Mouse (Mus musculus): ENCODE measurements at regions not wholly inside any gene's neighbourhood (a gene's known extent, or its start where the extent isn't known, plus 50 kb on each side); places are given as distances from the start of the nearest gene placed in this dataset.
"Not testable (repeated sequence)": the region's sequence is repeated elsewhere in the genome, so short reads cannot be mapped to it uniquely, and the experiment has no call there.

DNA sequence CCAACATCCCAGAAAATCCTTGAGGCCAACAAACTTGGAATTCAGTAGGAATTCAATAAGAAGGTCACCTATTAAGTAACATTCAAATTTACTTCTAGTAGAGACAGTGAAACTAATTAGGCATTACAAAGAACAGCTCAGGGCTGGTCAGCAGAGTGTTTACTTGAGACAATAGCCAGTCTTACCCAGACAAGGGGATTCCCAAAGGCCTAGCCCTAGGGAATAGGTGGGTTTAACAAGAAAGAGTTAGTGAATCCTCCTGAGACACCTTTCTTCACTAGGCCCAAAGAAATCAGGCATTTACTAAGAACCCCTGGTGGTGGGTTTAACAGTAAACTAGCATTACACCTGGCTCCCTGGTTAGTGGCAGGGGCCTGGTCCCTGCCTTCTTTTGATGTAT, 597.7 kb upstream of the Cdh9 start:
- H3K4me2 ChIP-seq (ENCODE audit: low read depth, low read length) = no peak overlapping the region
- TF ChIP-seq CTCF (IDR thresholded peaks at IDR 0.05; ENCODE audit: low read depth) (no peak), EP300 (IDR thresholded peaks at IDR 0.05; ENCODE audit: low read depth) (no peak)
- H3K4me3 ChIP-seq (ENCODE audit: low read depth, low read length) = no peak overlapping the region
- H3K27ac ChIP-seq (ENCODE audit: low read depth) = no peak overlapping the region
- no peak for ATAC-seq
- no peaks in the 10 kb centered on the region for H3K27me3 ChIP-seq (ENCODE audit: insufficient read depth, low read length)
- no peaks in the 10 kb centered on the region for H3K36me3 ChIP-seq (replicated peaks; ENCODE audit: insufficient read depth, low read length)
- H3K9me3 ChIP-seq (ENCODE audit: low read length) = no peaks in the 10 kb centered on the region
- no peak overlapping the region for H3K9ac ChIP-seq (replicated peaks)
- DNase-seq = no peak
- H3K4me1 ChIP-seq (ENCODE audit: insufficient read depth) = no peaks in the 10 kb centered on the region

DNA sequence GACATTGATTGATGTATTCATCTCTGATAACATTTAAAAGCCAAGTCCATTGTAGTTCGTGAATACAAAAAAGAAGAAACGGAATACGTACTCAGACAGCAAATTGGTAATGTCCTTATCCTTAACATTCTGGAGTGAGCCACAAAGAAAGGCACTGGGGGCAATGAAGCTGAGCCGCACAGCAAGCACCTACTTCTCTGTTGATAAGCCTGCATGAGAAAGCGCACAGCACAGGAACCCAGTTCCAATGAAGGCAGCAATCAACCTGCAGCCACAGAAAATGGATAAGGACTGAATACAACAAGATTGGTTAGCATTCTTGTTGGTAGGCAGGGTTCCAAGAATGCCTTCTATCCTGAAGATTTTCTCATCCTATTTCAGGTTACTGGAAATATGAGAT, 570.4 kb upstream of the Cdh9 start:
- H3K27ac ChIP-seq (ENCODE audit: low read depth) = no peak overlapping the region
- H3K9ac ChIP-seq (replicated peaks) = no peak overlapping the region
- TF ChIP-seq CTCF (IDR thresholded peaks at IDR 0.05; ENCODE audit: low read depth) (no peak), EP300 (IDR thresholded peaks at IDR 0.05; ENCODE audit: low read depth) (no peak)
- no peaks in the 10 kb centered on the region for H3K9me3 ChIP-seq (ENCODE audit: low read length)
- no peaks in the 10 kb centered on the region for H3K36me3 ChIP-seq (replicated peaks; ENCODE audit: insufficient read depth, low read length)
- H3K4me3 ChIP-seq (ENCODE audit: low read depth, low read length) = no peak overlapping the region
- no peak for DNase-seq
- WGBS (ENCODE audit: insufficient replicate concordance) = 66% methylated on average over 5 of the region's 5 CpGs
- no peaks in the 10 kb centered on the region for H3K27me3 ChIP-seq (ENCODE audit: insufficient read depth, low read length)
- ATAC-seq = no peak
- no peak overlapping the region for H3K4me2 ChIP-seq (ENCODE audit: low read depth, low read length)
- no peaks in the 10 kb centered on the region for H3K4me1 ChIP-seq (ENCODE audit: insufficient read depth)

DNA sequence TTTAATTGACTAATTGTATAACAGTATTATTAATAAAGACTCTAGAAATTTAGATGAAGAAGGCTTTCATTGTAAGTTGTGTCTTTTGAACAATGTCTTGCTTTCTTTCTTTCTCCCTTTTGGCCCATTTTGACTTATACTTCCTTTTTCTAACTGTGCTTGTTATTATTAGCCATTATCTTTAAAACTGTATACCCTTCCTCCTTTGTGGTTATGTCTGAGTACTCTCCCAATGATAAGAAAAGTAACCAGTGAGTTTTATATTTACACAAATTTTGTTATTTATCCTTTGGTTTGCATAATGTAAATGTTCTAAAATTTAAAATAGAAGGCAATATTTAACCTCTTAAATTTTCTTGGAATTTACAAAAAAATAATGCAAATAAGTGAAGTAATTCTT, 564.6 kb upstream of the Cdh9 start:
- H3K9me3 ChIP-seq (ENCODE audit: low read length) = no peaks in the 10 kb centered on the region
- no peaks in the 10 kb centered on the region for H3K27me3 ChIP-seq (ENCODE audit: insufficient read depth, low read length)
- H3K27ac ChIP-seq (ENCODE audit: low read depth) = no peak overlapping the region
- no peak overlapping the region for H3K9ac ChIP-seq (replicated peaks)
- no peaks in the 10 kb centered on the region for H3K36me3 ChIP-seq (replicated peaks; ENCODE audit: insufficient read depth, low read length)
- no peak for TF ChIP-seq EP300 (IDR thresholded peaks at IDR 0.05; ENCODE audit: low read depth)
- TF ChIP-seq CTCF (IDR thresholded peaks at IDR 0.05; ENCODE audit: low read depth) = no peak
- H3K4me1 ChIP-seq (ENCODE audit: insufficient read depth) = no peaks in the 10 kb centered on the region
- H3K4me3 ChIP-seq (ENCODE audit: low read depth, low read length) = no peak overlapping the region
- no peak for ATAC-seq
- H3K4me2 ChIP-seq (ENCODE audit: low read depth, low read length) = no peak overlapping the region
- DNase-seq = no peak

DNA sequence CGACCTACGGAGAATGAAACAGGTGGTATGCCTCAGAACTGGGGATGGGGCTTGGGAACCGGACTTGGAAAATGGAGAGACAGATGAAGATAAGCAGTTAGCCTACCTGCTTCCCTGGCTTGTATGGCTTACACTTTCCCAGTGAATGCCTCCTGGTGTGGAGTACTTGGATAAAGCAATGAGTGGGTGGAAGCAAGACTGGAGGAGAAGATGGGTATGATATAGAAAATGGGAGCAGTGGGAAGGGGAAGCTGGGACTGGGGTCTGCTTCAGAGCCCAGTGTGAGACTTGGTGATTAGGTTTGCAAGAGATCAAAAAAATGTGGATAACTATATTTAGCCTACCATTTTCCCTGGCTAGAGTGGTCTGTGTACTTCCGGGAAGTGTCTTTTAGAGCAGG, 515.2 kb upstream of the Cdh9 start:
- 86% methylated on average over 4 of the region's 4 CpGs for WGBS (ENCODE audit: insufficient replicate concordance)
- H3K27ac ChIP-seq (ENCODE audit: low read depth) = no peak overlapping the region
- ATAC-seq (no peak), DNase-seq (no peak)
- H3K4me2 ChIP-seq (ENCODE audit: low read depth, low read length) = no peak overlapping the region
- no peak overlapping the region for H3K4me3 ChIP-seq (ENCODE audit: low read depth, low read length)
- H3K4me1 ChIP-seq (ENCODE audit: insufficient read depth) = no peaks in the 10 kb centered on the region
- no peak overlapping the region for H3K9ac ChIP-seq (replicated peaks)
- H3K9me3 ChIP-seq (ENCODE audit: low read length) = no peaks in the 10 kb centered on the region
- TF ChIP-seq EP300 (IDR thresholded peaks at IDR 0.05; ENCODE audit: low read depth) (no peak), CTCF (IDR thresholded peaks at IDR 0.05; ENCODE audit: low read depth) (no peak)
- no peaks in the 10 kb centered on the region for H3K36me3 ChIP-seq (replicated peaks; ENCODE audit: insufficient read depth, low read length)
- H3K27me3 ChIP-seq (ENCODE audit: insufficient read depth, low read length) = no peaks in the 10 kb centered on the region

DNA sequence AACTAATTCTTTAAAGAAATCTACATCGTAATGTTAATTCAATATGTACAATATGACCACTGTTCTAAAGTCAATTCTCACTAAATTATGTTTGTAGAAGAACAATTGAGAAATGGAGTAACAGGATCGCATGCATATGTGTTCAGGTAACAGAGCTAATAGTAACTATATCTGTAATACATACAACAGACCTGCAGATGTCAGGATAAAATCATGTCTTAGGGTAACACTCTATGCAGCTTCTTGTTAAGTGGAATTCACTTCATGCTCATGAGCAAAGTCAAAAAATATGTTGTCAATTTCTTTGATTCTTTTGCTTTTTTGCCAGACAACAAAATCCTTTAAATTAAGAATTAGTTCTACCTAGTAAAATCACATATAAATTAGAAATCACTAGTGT, 506.9 kb upstream of the Cdh9 start:
- no peak overlapping the region for H3K9ac ChIP-seq (replicated peaks)
- H3K4me2 ChIP-seq (ENCODE audit: low read depth, low read length) = no peak overlapping the region
- H3K27me3 ChIP-seq (ENCODE audit: insufficient read depth, low read length) = no peaks in the 10 kb centered on the region
- WGBS (ENCODE audit: insufficient replicate concordance) = 72% methylated on average over 2 of the region's 2 CpGs
- ATAC-seq = no peak
- no peaks in the 10 kb centered on the region for H3K4me1 ChIP-seq (ENCODE audit: insufficient read depth)
- H3K9me3 ChIP-seq (ENCODE audit: low read length) = no peaks in the 10 kb centered on the region
- DNase-seq = no peak
- no peak overlapping the region for H3K27ac ChIP-seq (ENCODE audit: low read depth)
- TF ChIP-seq EP300 (IDR thresholded peaks at IDR 0.05; ENCODE audit: low read depth) (no peak), CTCF (IDR thresholded peaks at IDR 0.05; ENCODE audit: low read depth) (peak; percentile 24)
- H3K4me3 ChIP-seq (ENCODE audit: low read depth, low read length) = no peak overlapping the region
- no peaks in the 10 kb centered on the region for H3K36me3 ChIP-seq (replicated peaks; ENCODE audit: insufficient read depth, low read length)

DNA sequence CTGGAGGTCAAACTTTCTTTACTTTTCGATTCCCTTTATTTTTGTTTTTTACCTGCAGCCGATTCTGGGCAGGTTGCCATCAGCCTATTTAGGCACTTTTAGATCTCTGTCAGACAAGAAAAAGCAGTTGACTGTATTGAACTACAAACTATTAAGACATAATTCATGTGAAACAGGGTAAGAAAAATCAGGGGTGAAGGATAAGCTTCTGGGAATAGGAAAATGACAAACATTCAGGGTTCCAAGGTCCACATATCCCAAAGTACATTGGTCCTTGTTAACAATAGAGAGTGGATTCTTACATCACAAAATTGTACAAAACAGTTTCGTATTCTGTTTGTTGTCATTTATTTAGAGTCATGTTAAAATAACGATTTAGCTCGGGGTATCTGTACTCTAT, 480.0 kb upstream of the Cdh9 start:
- Histone ChIP-seq H3K9me3 (ENCODE audit: low read length) (no peaks in the 10 kb centered on the region), H3K4me1 (ENCODE audit: insufficient read depth) (no peaks in the 10 kb centered on the region), H3K4me2 (ENCODE audit: low read depth, low read length) (peak overlapping the region; percentile 26; the same call in 1 of the 2 replicates), H3K27me3 (ENCODE audit: insufficient read depth, low read length) (no peaks in the 10 kb centered on the region), H3K9ac (replicated peaks) (no peak overlapping the region), H3K4me3 (ENCODE audit: low read depth, low read length) (no peak overlapping the region), H3K27ac (ENCODE audit: low read depth) (no peak overlapping the region), H3K36me3 (replicated peaks; ENCODE audit: insufficient read depth, low read length) (no peaks in the 10 kb centered on the region)
- DNase-seq (peak; percentile 16), ATAC-seq (peak; percentile 67)
- WGBS (ENCODE audit: insufficient replicate concordance) = 66% methylated on average over 5 of the region's 5 CpGs
- TF ChIP-seq CTCF (IDR thresholded peaks at IDR 0.05; ENCODE audit: low read depth) (no peak), EP300 (IDR thresholded peaks at IDR 0.05; ENCODE audit: low read depth) (no peak)

DNA sequence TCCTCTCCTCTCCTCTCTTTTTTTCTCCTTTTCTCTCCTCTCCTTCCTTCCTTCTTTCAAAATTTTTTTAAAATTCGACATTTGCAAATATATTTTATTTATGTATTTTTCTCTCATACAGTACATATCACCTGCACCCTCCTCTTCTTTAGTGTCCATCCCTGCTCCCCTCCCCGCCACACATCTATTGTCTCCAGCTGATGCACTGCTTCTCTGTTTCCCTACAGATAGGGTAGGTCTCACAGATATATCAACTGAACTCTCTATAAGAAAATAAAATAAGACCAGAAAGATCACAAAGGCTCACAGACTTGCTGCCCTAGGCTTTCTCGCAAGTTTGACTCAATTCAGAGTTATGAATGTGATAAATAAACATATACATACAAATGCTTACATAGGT, 443.4 kb upstream of the Cdh9 start:
- 52% methylated on average over 3 of the region's 3 CpGs for WGBS (ENCODE audit: insufficient replicate concordance)
- no peak overlapping the region for H3K4me3 ChIP-seq (ENCODE audit: low read depth, low read length)
- DNase-seq (no peak), ATAC-seq (no peak)
- no peaks in the 10 kb centered on the region for H3K4me1 ChIP-seq (ENCODE audit: insufficient read depth)
- no peaks in the 10 kb centered on the region for H3K36me3 ChIP-seq (replicated peaks; ENCODE audit: insufficient read depth, low read length)
- TF ChIP-seq CTCF (IDR thresholded peaks at IDR 0.05; ENCODE audit: low read depth) (no peak), EP300 (IDR thresholded peaks at IDR 0.05; ENCODE audit: low read depth) (no peak)
- no peak overlapping the region for H3K9ac ChIP-seq (replicated peaks)
- no peaks in the 10 kb centered on the region for H3K27me3 ChIP-seq (ENCODE audit: insufficient read depth, low read length)
- no peaks in the 10 kb centered on the region for H3K9me3 ChIP-seq (ENCODE audit: low read length)
- no peak overlapping the region for H3K27ac ChIP-seq (ENCODE audit: low read depth)
- H3K4me2 ChIP-seq (ENCODE audit: low read depth, low read length) = no peak overlapping the region

DNA sequence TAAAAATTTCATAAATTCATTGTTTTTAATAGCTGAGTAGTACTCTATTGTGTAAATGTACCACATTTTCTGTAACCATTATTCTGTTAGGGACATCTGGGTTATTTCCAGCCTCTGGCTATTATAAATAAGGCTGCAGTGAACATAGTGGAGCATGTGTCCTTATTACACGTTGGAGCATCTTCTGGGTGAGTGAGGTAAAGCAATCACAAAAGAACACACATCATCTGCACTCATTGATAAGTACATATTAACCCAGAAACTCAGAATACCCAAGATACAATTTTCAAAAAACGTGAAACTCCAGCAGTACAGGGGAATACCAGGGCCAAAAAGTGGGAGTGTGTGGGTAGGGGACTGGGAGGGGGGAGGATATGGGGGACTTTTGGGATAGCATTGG, 434.0 kb upstream of the Cdh9 start:
- not testable (repeated sequence) for H3K36me3 ChIP-seq (replicated peaks; ENCODE audit: insufficient read depth, low read length); H3K9me3 ChIP-seq (ENCODE audit: low read length); H3K4me2 ChIP-seq (ENCODE audit: low read depth, low read length); H3K4me1 ChIP-seq (ENCODE audit: insufficient read depth); ATAC-seq; H3K27ac ChIP-seq (ENCODE audit: low read depth); DNase-seq; H3K27me3 ChIP-seq (ENCODE audit: insufficient read depth, low read length); H3K4me3 ChIP-seq (ENCODE audit: low read depth, low read length); H3K9ac ChIP-seq (replicated peaks)
- 58% methylated on average over 2 of the region's 2 CpGs for WGBS (ENCODE audit: insufficient replicate concordance)

Data from liver, postnatal 0 days (tissue).